Mouse (Mus musculus) layer of hippocampus, adult 18-20 months (tissue): ENCODE data around the gene Rnf215. TPM values are rescaled to one million over a fixed set of nuclear protein-coding genes. Genes with fewer than 3 reads are reported as not detected.

Experiments used
- DNase-seq, 2 experiments: peaks; one replicate each; pipeline ENCODE4 v3.0.0; 2022; ENCODE audit warnings: low spot score in 2 of 2
- microRNA-seq, 2 experiments: library from miRNA; unstranded; fragments of <30 nt; microRNA quantifications; one replicate each; pipeline ENCODE4 v1.2.0; 2021
- total RNA-seq, 2 experiments: library from RNA; stranded (reverse); gene quantifications; 2 replicates each; pipeline ENCODE4 v1.2.3; 2021

The Rnf215 gene
- total RNA-seq, 2 experiments from 2014 or later, result 27.1 to 27.5 TPM

- DNase-seq, result peak; percentile 98 to 99
These were observed 51.7 kb downstream of the Rnf215 start, which contains the start of gene Tbc1d10a for GRCm38 (mm10) chr11:4186486-4187317. TSS of gene Tbc1d10a (plus strand) at chr11:4186789.

GRCm38 (mm10) chr11:4187318-4187700, 52.3 kb downstream of the Rnf215 start:
- no peak for DNase-seq

GRCm38 (mm10) chr11:4189182-4189581, 54.2 kb downstream of the Rnf215 start:
- no peak for DNase-seq

DNA sequence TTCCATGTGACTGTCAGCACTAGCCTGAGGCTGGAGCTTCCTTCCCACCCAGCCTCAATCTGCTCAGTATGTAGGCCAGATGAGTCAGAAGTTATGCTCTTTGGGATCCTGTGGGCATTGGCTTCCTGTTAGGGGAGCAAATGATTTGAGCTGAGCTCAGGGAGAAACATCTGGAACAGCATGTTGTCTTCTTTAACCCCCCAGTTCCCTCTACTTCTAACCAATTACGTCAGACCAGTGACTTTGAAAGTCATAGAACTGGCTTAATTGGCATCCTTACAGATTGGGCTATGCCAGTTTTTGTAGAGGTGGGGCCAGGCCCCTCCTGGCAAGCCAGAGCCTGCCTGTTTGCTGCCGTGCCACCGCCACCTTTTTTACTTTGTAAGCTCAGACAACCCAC, 55.7 kb downstream of the Rnf215 start:
- DNase-seq, result no peak

Small RNA genes lying within 50 kb of the gene (microRNA-seq; reads per million reads assigned to microRNA genes)
- 3.7 to 4.9 reads per million in 2 experiments for gene Mir3060

Other genes with a start within 250 kb of the Rnf215 start
- under 1 TPM; 0.20 to 0.67 TPM for gene 4921536K21Rik, start 240.1 kb upstream of the Rnf215 start, total RNA-seq
- 10 to 100 TPM; 21.2 to 23.8 TPM for gene Dusp18, start 240.0 kb upstream of the Rnf215 start, total RNA-seq
- gene Slc35e4, start 220.5 kb upstream of the Rnf215 start, total RNA-seq, result 10 to 100 TPM; 17.8 to 18.5 TPM
- gene Tcn2, start 203.0 kb upstream of the Rnf215 start, total RNA-seq, result 10 to 100 TPM; 18.2 to 20.3 TPM
- gene Pes1, start 171.2 kb upstream of the Rnf215 start, total RNA-seq, result 10 to 100 TPM; 40.0 to 40.2 TPM
- under 1 TPM in 1 of 2 experiments, not detected in 1; 0.28 TPM for gene 4930556J24Rik, start 158.4 kb upstream of the Rnf215 start, total RNA-seq
- 1 to 10 TPM; 8.0 to 9.7 TPM for gene Gal3st1, start 151.6 kb upstream of the Rnf215 start, total RNA-seq
- gene Sec14l4, start 103.7 kb upstream of the Rnf215 start, total RNA-seq, result under 1 TPM; 0.27 to 0.41 TPM
- 1 to 10 TPM in 1 of 2 experiments, under 1 TPM in 1; 0.74 to 1.5 TPM for gene Sec14l3, start 70.4 kb upstream of the Rnf215 start, total RNA-seq
- gene Mtfp1, start 39.8 kb upstream of the Rnf215 start, total RNA-seq, result 100 to 1,000 TPM; 118 to 123 TPM
- gene Sec14l2, start 11.8 kb upstream of the Rnf215 start, total RNA-seq, result 10 to 100 TPM; 57.7 to 61.3 TPM
- gene Ccdc157, start 25.1 kb downstream of the Rnf215 start, total RNA-seq, result 10 to 100 TPM; 10.4 to 11.7 TPM
- 10 to 100 TPM; 72.7 TPM for gene Sf3a1, start 25.1 kb downstream of the Rnf215 start, total RNA-seq
- gene Tbc1d10a, start 51.6 kb downstream of the Rnf215 start, total RNA-seq, result 10 to 100 TPM; 28.1 to 30.8 TPM
- 1 to 10 TPM; 4.3 to 4.7 TPM for gene Castor1, start 83.0 kb downstream of the Rnf215 start, total RNA-seq
- gene Osm, start 101.2 kb downstream of the Rnf215 start, total RNA-seq, result not detected
- 1 to 10 TPM; 1.8 to 2.7 TPM for gene Lif, start 122.4 kb downstream of the Rnf215 start, total RNA-seq